Mouse (Mus musculus) testis, adult 2 months (tissue): ENCODE results near the gene Bcas3.

Experiments used
- CTCF ChIP-seq: fragments of 200-500 bp; IDR thresholded peaks from 2 replicates; pipeline ENCODE4 v1.5.1; 2012; ENCODE audit warnings: low read depth, mild to moderate bottlenecking, inconsistent platforms, low read length, moderate library complexity; ENCODE audit not compliant: control insufficient read depth, insufficient read depth, insufficient replicate concordance
- POLR2A ChIP-seq: fragments of 200-500 bp; IDR thresholded peaks from 2 replicates; pipeline ENCODE4 v1.6.1; 2012; ENCODE audit warnings: low read depth, mild to moderate bottlenecking, inconsistent platforms, low read length, moderate library complexity; ENCODE audit not compliant: control insufficient read depth

DNA sequence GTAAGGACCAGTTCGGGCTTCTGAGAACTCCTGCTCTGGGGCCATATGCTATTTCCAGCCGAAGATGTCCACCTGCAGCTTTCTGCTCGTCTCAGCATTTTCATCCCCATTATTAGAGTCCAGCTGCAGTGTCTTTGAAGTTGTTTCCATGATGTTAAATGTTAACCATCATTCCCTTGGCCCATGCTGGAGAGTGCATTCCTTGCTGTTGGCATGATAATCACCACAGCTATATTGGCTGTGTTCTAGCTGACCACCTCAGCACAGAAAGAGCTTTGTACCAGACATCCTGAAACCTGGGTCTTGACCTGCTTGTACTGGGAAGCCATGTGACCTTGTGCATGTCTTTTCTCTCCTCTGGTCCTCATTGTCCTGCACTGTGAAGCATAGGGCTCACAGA, 410.7 kb downstream of the Bcas3 start:
- TF ChIP-seq POLR2A: no peak
- no peak for TF ChIP-seq CTCF
